Mouse (Mus musculus) bone marrow macrophage, adult 2 months (primary cell): ENCODE results near the gene Creb1.

Experiments
- CTCF ChIP-seq: IDR thresholded peaks from 2 replicates; pipeline ENCODE4 v1.5.1; 2012; ENCODE audit warnings: low read depth, mild to moderate bottlenecking, low read length, moderate library complexity
- POLR2A ChIP-seq: IDR thresholded peaks from 2 replicates; pipeline ENCODE4 v1.6.1; 2012; ENCODE audit warnings: mild to moderate bottlenecking, low read depth, low read length, borderline replicate concordance

GRCm38 (mm10) chr1:64609145-64609544, 76.7 kb downstream of the Creb1 start:
- TF ChIP-seq CTCF, result no peak
- TF ChIP-seq POLR2A, result no peak
